Mouse (Mus musculus) midbrain, embryonic 15.5 days (tissue): ENCODE data around the gene Mapk10. TPM values are rescaled to one million over a fixed set of nuclear protein-coding genes. Genes with fewer than 3 reads are reported as not detected.

Source experiments
- ATAC-seq: fragments of 200-750 bp; cut with Nextera tagmentation; replicated peaks from 2 replicates; pipeline ENCODE4 v1.8.0; 2017; ENCODE audit warnings: moderate TSS enrichment
- H3K27ac ChIP-seq: fragments of 300-500 bp; sonication (generic); 2 replicates; pipeline ENCODE4 v1.5.1; 2015; ENCODE audit warnings: mild to moderate bottlenecking, inconsistent platforms
- H3K27me3 ChIP-seq: fragments of 300-500 bp; sonication (generic); replicated peaks from 2 replicates; pipeline ENCODE4 v1.6.1; 2015; ENCODE audit warnings: inconsistent platforms
- H3K36me3 ChIP-seq: fragments of 300-500 bp; sonication (generic); replicated peaks from 2 replicates; pipeline ENCODE4 v1.6.1; 2015; ENCODE audit warnings: inconsistent platforms
- H3K4me1 ChIP-seq: fragments of 300-500 bp; sonication (generic); 2 replicates; pipeline ENCODE4 v1.6.1; 2015; ENCODE audit warnings: inconsistent platforms
- H3K4me2 ChIP-seq: fragments of 300-500 bp; sonication (generic); 2 replicates; pipeline ENCODE4 v1.6.1; 2015; ENCODE audit warnings: inconsistent platforms, mild to moderate bottlenecking, moderate library complexity
- H3K4me3 ChIP-seq: fragments of 300-500 bp; sonication (generic); 2 replicates; pipeline ENCODE4 v1.5.1; 2015; ENCODE audit warnings: mild to moderate bottlenecking, inconsistent platforms
- H3K9ac ChIP-seq: fragments of 300-500 bp; sonication (generic); 2 replicates; pipeline ENCODE4 v1.6.1; 2015; ENCODE audit warnings: mild to moderate bottlenecking, inconsistent platforms
- H3K9me3 ChIP-seq: fragments of 300-500 bp; sonication (generic); 2 replicates; pipeline ENCODE4 v1.6.1; 2016; ENCODE audit warnings: inconsistent platforms
- WGBS: fragments of 180-500 bp; shearing (Covaris S2); methylation state at CpG from one replicate; pipeline ENCODE4 v1.1.7; 2015; ENCODE audit warnings: mixed read lengths; 5-methylcytosine and 5-hydroxymethylcytosine counted together
- polyA plus RNA-seq: library from polyadenylated mRNA; unstranded; fragments of >200 nt; fragmentation: Nextera tagmentation; extraction: Ambion mirVana; gene quantifications from 2 replicates; pipeline ENCODE4 v1.2.1, GENCODE M21; 2015

Mapk10 gene
- polyA plus RNA-seq, 1 experiment from 2014 or later, result 135 TPM

DNA sequence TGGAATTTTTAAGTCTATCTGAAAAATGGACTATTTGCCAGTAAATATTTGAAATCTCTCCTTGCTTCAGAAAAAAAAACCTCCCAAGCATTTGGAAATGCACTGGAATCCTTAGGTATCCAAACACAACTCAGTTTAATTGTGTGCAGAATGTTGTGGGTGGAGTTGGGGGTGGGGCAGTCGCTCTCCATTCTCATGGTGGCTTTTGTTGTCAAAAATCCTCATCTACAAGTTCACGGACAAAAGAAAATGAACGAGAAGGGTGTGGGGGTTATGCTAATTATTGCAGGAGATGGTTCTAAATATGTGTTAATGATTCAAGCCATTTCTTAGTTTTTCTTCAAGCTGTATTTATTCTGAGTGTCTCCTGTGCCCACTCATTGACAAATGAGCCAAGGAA, 49.6 kb downstream of the Mapk10 start:
- no peak overlapping the region for H3K4me3 ChIP-seq
- no peak; the same call in 1 of the 2 replicates for ATAC-seq
- H3K9me3 ChIP-seq, result no peaks in the 10 kb centered on the region
- H3K4me2 ChIP-seq, result peak overlapping the region; percentile 21
- peak overlapping the region; percentile 90 for H3K27ac ChIP-seq
- WGBS, result 6% methylated on average over 3 of the region's 3 CpGs
- H3K4me1 ChIP-seq, result peaks cover 32% of the 10 kb centered on the region
- no peaks in the 10 kb centered on the region for H3K27me3 ChIP-seq
- H3K9ac ChIP-seq, result no peak overlapping the region
- no peaks in the 10 kb centered on the region for H3K36me3 ChIP-seq

GRCm38 (mm10) chr5:103161196-103161540, 50.0 kb downstream of the Mapk10 start:
- no peaks in the 10 kb centered on the region for H3K9me3 ChIP-seq
- H3K27me3 ChIP-seq, result no peaks in the 10 kb centered on the region
- no peak overlapping the region for H3K9ac ChIP-seq
- peak; percentile 89 for ATAC-seq
- no peak overlapping the region for H3K4me3 ChIP-seq
- peak overlapping the region; percentile 21 for H3K4me2 ChIP-seq
- H3K4me1 ChIP-seq, result peaks cover 32% of the 10 kb centered on the region
- no peaks in the 10 kb centered on the region for H3K36me3 ChIP-seq
- H3K27ac ChIP-seq, result peak overlapping the region; percentile 90
- 9% methylated on average over 1 of the region's 1 CpGs for WGBS

GRCm38 (mm10) chr5:103160314-103161195, 50.6 kb downstream of the Mapk10 start:
- H3K9ac ChIP-seq, result no peak overlapping the region
- peak overlapping the region; percentile 21 for H3K4me2 ChIP-seq
- no peak overlapping the region for H3K4me3 ChIP-seq
- no peaks in the 10 kb centered on the region for H3K36me3 ChIP-seq
- H3K9me3 ChIP-seq, result no peaks in the 10 kb centered on the region
- peak; percentile 88 for ATAC-seq
- H3K27me3 ChIP-seq, result no peaks in the 10 kb centered on the region
- H3K27ac ChIP-seq, result peak overlapping the region; percentile 90
- WGBS, result 20% methylated on average over 8 of the region's 8 CpGs
- peaks cover 32% of the 10 kb centered on the region for H3K4me1 ChIP-seq

DNA sequence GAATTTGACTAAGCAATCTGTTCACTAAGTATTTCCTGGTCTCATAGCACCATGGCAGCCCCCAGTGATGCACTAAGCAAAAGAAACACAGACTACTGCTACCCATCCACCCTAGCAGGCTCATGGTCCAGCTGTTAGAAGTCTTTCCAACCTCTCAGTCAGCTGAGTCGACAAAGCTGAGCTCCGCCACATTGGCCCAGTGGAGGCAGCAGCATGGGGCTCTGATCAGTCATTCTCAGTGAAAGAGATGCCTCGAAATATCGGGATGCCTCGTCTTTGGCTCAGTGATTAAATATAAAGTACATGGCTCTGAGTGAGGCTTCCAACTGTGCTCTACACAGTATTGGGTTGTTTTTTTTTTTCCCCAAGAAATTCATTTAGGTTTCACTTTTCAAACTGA, 70.2 kb downstream of the Mapk10 start:
- 35% methylated on average over 5 of the region's 5 CpGs for WGBS
- ATAC-seq, result no peak
- Histone ChIP-seq H3K9ac (no peak overlapping the region), H3K4me2 (no peak overlapping the region), H3K4me3 (no peak overlapping the region), H3K27ac (peak overlapping the region; percentile 60), H3K36me3 (no peaks in the 10 kb centered on the region), H3K27me3 (no peaks in the 10 kb centered on the region), H3K4me1 (peaks cover 13% of the 10 kb centered on the region), H3K9me3 (no peaks in the 10 kb centered on the region)

DNA sequence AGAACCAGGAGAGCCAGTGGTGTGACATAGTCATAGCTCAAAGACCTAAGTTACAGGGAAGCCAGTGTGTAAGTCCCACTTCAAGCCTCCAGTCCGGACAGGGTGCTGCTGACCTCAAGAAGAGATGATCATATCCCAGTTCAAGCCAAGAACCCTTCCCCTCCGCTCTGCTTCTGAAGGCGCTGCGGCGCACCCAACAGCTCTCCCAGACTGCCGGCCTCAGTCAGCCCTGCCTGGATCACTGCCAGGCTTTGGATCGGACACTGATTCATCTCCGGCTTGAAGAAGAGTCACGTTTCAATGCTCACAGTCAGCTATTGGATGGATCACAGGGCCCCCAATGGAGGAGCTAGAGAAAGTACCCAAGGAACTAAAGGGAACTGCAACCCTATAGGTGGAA, 76.3 kb downstream of the Mapk10 start:
- H3K27me3 ChIP-seq, result no peaks in the 10 kb centered on the region
- WGBS, result 77% methylated on average over 9 of the region's 9 CpGs
- no peak overlapping the region for H3K9ac ChIP-seq

GRCm38 (mm10) chr5:103133626-103134025, 77.5 kb downstream of the Mapk10 start:
- Histone ChIP-seq H3K4me3 (no peak overlapping the region), H3K27ac (no peak overlapping the region), H3K9me3 (no peaks in the 10 kb centered on the region), H3K36me3 (no peaks in the 10 kb centered on the region), H3K4me1 (no peaks in the 10 kb centered on the region), H3K4me2 (no peak overlapping the region), H3K27me3 (no peaks in the 10 kb centered on the region), H3K9ac (no peak overlapping the region)
- no peak for ATAC-seq
- 81% methylated on average over 9 of the region's 9 CpGs for WGBS

More for the DNA sequence above, 76.3 kb downstream of the Mapk10 start:
- Histone ChIP-seq H3K4me2 (no peak overlapping the region), H3K4me3 (no peak overlapping the region), H3K9me3 (no peaks in the 10 kb centered on the region), H3K27ac (no peak overlapping the region), H3K4me1 (no peaks in the 10 kb centered on the region), H3K36me3 (no peaks in the 10 kb centered on the region)
- no peak for ATAC-seq

- Histone ChIP-seq H3K4me1 (no peaks in the 10 kb centered on the region), H3K36me3 (no peaks in the 10 kb centered on the region), H3K4me3 (no peak overlapping the region), H3K9me3 (no peaks in the 10 kb centered on the region), H3K27ac (no peak overlapping the region), H3K9ac (no peak overlapping the region), H3K27me3 (no peaks in the 10 kb centered on the region), H3K4me2 (no peak overlapping the region)
- WGBS, result 80% methylated on average over 6 of the region's 6 CpGs
- ATAC-seq, result no peak
Observed at GRCm38 (mm10) chr5:103132814-103133213, 78.3 kb downstream of the Mapk10 start.

DNA sequence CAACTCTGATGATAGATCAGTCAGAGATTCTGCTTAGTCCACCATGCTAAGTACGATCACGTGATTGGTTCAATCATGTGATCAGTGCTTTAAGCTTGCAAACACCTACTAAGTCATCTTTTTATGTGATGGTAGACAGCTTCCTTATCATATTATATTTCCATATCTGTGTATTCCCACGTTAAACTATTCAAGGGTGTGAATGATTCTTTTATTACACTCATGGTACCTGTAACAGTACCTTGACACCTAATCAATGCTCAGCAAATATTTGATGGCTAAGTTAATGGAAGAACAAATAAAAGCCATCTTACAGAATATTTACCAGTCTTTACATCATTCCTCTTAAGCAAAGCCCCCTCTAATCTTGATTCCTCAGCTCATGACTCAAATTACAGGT, 91.5 kb downstream of the Mapk10 start:
- ATAC-seq, result no peak
- WGBS, result 90% methylated on average over 3 of the region's 3 CpGs
- H3K27me3 ChIP-seq, result no peaks in the 10 kb centered on the region
- H3K4me1 ChIP-seq, result no peaks in the 10 kb centered on the region
- no peak overlapping the region for H3K9ac ChIP-seq
- no peak overlapping the region for H3K4me3 ChIP-seq
- H3K36me3 ChIP-seq, result no peaks in the 10 kb centered on the region
- no peak overlapping the region for H3K4me2 ChIP-seq
- no peaks in the 10 kb centered on the region for H3K9me3 ChIP-seq
- no peak overlapping the region for H3K27ac ChIP-seq

GRCm38 (mm10) chr5:103115571-103115970, 95.6 kb downstream of the Mapk10 start:
- no peak for ATAC-seq
- H3K4me2 ChIP-seq, result no peak overlapping the region
- no peak overlapping the region for H3K27ac ChIP-seq
- WGBS, result 90% methylated on average over 7 of the region's 7 CpGs
- no peak overlapping the region for H3K9ac ChIP-seq
- 0 out of 2 replicates have a peak, but pooled peaks cover 3% of the 10 kb centered on the region for H3K36me3 ChIP-seq
- H3K9me3 ChIP-seq, result no peaks in the 10 kb centered on the region
- no peaks in the 10 kb centered on the region for H3K27me3 ChIP-seq
- no peak overlapping the region for H3K4me3 ChIP-seq
- H3K4me1 ChIP-seq, result no peaks in the 10 kb centered on the region

DNA sequence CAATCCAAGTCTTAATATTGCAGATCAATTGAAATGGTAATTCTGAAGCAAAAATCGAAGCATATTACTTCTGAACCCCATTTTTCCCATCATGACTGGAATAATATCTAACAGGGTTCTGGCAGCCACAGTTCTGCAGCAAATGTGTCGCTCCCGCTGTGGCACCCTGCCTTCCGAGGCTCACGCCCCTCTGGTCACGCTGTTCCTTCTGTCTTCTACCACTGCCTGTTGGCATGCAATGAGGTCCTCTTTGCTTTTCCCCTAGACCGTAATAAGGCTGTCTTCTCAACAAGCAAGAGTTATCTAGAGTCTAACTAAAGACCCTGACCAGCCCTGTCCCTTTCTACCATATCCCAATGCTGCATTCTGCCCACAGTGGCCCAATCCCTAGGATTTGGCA, 98.7 kb downstream of the Mapk10 start:
- 0 out of 2 replicates have a peak, but pooled peaks cover 3% of the 10 kb centered on the region for H3K36me3 ChIP-seq
- H3K4me1 ChIP-seq, result no peaks in the 10 kb centered on the region
- no peaks in the 10 kb centered on the region for H3K27me3 ChIP-seq
- H3K27ac ChIP-seq, result no peak overlapping the region
- no peak for ATAC-seq
- no peak overlapping the region for H3K4me2 ChIP-seq
- H3K4me3 ChIP-seq, result no peak overlapping the region
- no peaks in the 10 kb centered on the region for H3K9me3 ChIP-seq
- 89% methylated on average over 7 of the region's 7 CpGs for WGBS
- no peak overlapping the region for H3K9ac ChIP-seq

DNA sequence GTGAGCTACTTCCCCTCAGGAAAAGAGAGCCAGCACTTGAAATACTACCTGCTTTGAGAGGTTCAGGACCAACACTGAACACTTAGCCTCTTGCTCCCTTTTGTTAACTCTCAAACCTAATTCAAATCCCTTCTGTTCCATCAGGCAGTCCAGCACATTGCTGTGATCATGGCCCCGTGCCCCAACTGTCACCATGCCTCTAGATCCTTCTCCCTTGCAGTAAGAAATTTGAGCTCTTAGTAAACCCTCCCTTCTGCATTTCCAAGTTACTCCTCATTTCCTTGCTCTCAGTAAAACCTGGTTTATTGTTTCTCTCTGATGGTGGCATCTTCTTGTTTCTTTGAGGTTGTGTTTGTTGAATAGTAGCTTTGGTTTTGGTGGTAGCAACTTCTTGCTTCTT, 101.7 kb downstream of the Mapk10 start:
- Histone ChIP-seq H3K4me1 (no peaks in the 10 kb centered on the region), H3K4me2 (no peak overlapping the region), H3K9me3 (no peaks in the 10 kb centered on the region), H3K36me3 (0 out of 2 replicates have a peak, but pooled peaks cover 3% of the 10 kb centered on the region), H3K27ac (no peak overlapping the region), H3K4me3 (no peak overlapping the region), H3K27me3 (no peaks in the 10 kb centered on the region), H3K9ac (no peak overlapping the region)
- no peak for ATAC-seq
- 73% methylated on average over 1 of the region's 1 CpGs for WGBS

- no peaks in the 10 kb centered on the region for H3K36me3 ChIP-seq
- H3K4me2 ChIP-seq, result no peak overlapping the region
- WGBS, result 81% methylated on average over 10 of the region's 10 CpGs
- no peak overlapping the region for H3K9ac ChIP-seq
- H3K4me1 ChIP-seq, result no peaks in the 10 kb centered on the region
- no peaks in the 10 kb centered on the region for H3K27me3 ChIP-seq
- no peak overlapping the region for H3K27ac ChIP-seq
- ATAC-seq, result no peak
- no peaks in the 10 kb centered on the region for H3K9me3 ChIP-seq
- no peak overlapping the region for H3K4me3 ChIP-seq
Observed at GRCm38 (mm10) chr5:103105441-103106414, 105.4 kb downstream of the Mapk10 start.
